Mouse (Mus musculus) right cerebral cortex, adult 18-20 months (tissue): ENCODE measurements around the gene Ints1.
A peak's percentile ranks its signal among the peaks of the same experiment; 100 is the strongest.

Source experiments
- DNase-seq: peaks from one replicate; pipeline ENCODE4 v3.0.0; 2022; ENCODE audit warnings: mixed read lengths

The Ints1 gene

GRCm38 (mm10) chr5:139775216-139775926 lies at the start of gene Ints1:
Gene Ints1 (minus strand): TSS chr5:139775674.
- DNase-seq, result peak; percentile 96

GRCm38 (mm10) chr5:139824531-139824930 lies 49.1 kb upstream of the Ints1 start:
- DNase-seq, result no peak

GRCm38 (mm10) chr5:139821466-139822459 lies 46.3 kb upstream of the Ints1 start:
- no peak for DNase-seq

GRCm38 (mm10) chr5:139819538-139820181 lies 44.2 kb upstream of the Ints1 start, which contains the start of gene Tmem184a:
Gene Tmem184a (minus strand): TSS chr5:139819917.
- DNase-seq, result no peak

- DNase-seq, result no peak
These were observed 43.3 kb upstream of the Ints1 start for GRCm38 (mm10) chr5:139818801-139819200.

GRCm38 (mm10) chr5:139818056-139818455 lies 42.6 kb upstream of the Ints1 start:
- no peak for DNase-seq

- no peak for DNase-seq
These were observed 41.8 kb upstream of the Ints1 start for GRCm38 (mm10) chr5:139817292-139817691.

- DNase-seq, result no peak
These were observed 41.0 kb upstream of the Ints1 start for GRCm38 (mm10) chr5:139816445-139816844.

- DNase-seq, result no peak
These were observed 40.5 kb upstream of the Ints1 start for GRCm38 (mm10) chr5:139815964-139816363.

GRCm38 (mm10) chr5:139813963-139814381 lies 38.5 kb upstream of the Ints1 start:
- no peak for DNase-seq

GRCm38 (mm10) chr5:139813126-139813490 lies 37.6 kb upstream of the Ints1 start:
- DNase-seq, result no peak

GRCm38 (mm10) chr5:139812398-139813125 lies 37.1 kb upstream of the Ints1 start:
- DNase-seq, result no peak

- DNase-seq, result no peak
These were observed 36.4 kb upstream of the Ints1 start for GRCm38 (mm10) chr5:139811677-139812397.

- DNase-seq, result no peak
These were observed 33.9 kb upstream of the Ints1 start for GRCm38 (mm10) chr5:139809397-139809796.

- DNase-seq, result no peak
These were observed 30.4 kb upstream of the Ints1 start for GRCm38 (mm10) chr5:139805924-139806323.

- DNase-seq, result no peak
These were observed 29.2 kb upstream of the Ints1 start for GRCm38 (mm10) chr5:139804573-139805111.

GRCm38 (mm10) chr5:139804107-139804551 lies 28.7 kb upstream of the Ints1 start:
- no peak for DNase-seq

GRCm38 (mm10) chr5:139803601-139804102 lies 28.2 kb upstream of the Ints1 start:
- DNase-seq, result no peak

- no peak for DNase-seq
These were observed 27.7 kb upstream of the Ints1 start for GRCm38 (mm10) chr5:139803165-139803564.

GRCm38 (mm10) chr5:139801880-139802279 lies 26.4 kb upstream of the Ints1 start:
- no peak for DNase-seq

GRCm38 (mm10) chr5:139801231-139801630 lies 25.8 kb upstream of the Ints1 start:
- DNase-seq, result no peak
